Mouse (Mus musculus) neural tube, embryonic 13.5 days (tissue): ENCODE data around the gene Ano1. TPM values are rescaled to one million over a fixed set of nuclear protein-coding genes. Genes with fewer than 3 reads are reported as not detected.
A peak's percentile ranks its signal among the peaks of the same experiment; 100 is the strongest.

Experiments used
- ATAC-seq: fragments of 200-750 bp; cut with Nextera tagmentation; 2 replicates; pipeline ENCODE4 v1.8.0; 2017; ENCODE audit warnings: low read depth, mild to moderate bottlenecking, moderate TSS enrichment, moderate library complexity
- H3K27ac ChIP-seq: fragments of 300-500 bp; sonication (generic); replicated peaks from 2 replicates; pipeline ENCODE4 v1.5.1; 2015; ENCODE audit warnings: moderate library complexity, mild to moderate bottlenecking, inconsistent platforms
- H3K27me3 ChIP-seq: fragments of 300-500 bp; sonication (generic); 2 replicates; pipeline ENCODE4 v1.6.1; 2015; ENCODE audit warnings: mild to moderate bottlenecking, inconsistent platforms
- H3K36me3 ChIP-seq: fragments of 300-500 bp; sonication (generic); 2 replicates; pipeline ENCODE4 v1.6.1; 2015; ENCODE audit warnings: mild to moderate bottlenecking, inconsistent platforms
- H3K4me1 ChIP-seq: fragments of 300-500 bp; sonication (generic); replicated peaks from 2 replicates; pipeline ENCODE4 v1.6.1; 2015; ENCODE audit warnings: inconsistent platforms
- H3K4me2 ChIP-seq: fragments of 300-500 bp; sonication (generic); 2 replicates; pipeline ENCODE4 v1.6.1; 2015; ENCODE audit warnings: inconsistent platforms, mild to moderate bottlenecking, moderate library complexity
- H3K4me3 ChIP-seq: fragments of 300-500 bp; sonication (generic); 2 replicates; pipeline ENCODE4 v1.5.1; 2015; ENCODE audit warnings: mild to moderate bottlenecking, inconsistent platforms
- H3K9ac ChIP-seq: fragments of 300-500 bp; sonication (generic); 2 replicates; pipeline ENCODE4 v1.6.1; 2015; ENCODE audit warnings: moderate library complexity, mild to moderate bottlenecking, inconsistent platforms
- H3K9me3 ChIP-seq: fragments of 300-500 bp; sonication (generic); 2 replicates; pipeline ENCODE4 v1.6.1; 2016; ENCODE audit warnings: inconsistent platforms
- WGBS: fragments of 180-500 bp; shearing (Covaris S2); methylation state at CpG from one replicate; pipeline ENCODE4 v1.1.7; 2015; 5-methylcytosine and 5-hydroxymethylcytosine counted together
- polyA plus RNA-seq: library from polyadenylated mRNA; unstranded; fragments of >200 nt; fragmentation: Nextera tagmentation; extraction: Ambion mirVana; gene quantifications from 2 replicates; pipeline ENCODE4 v1.2.1, GENCODE M21; 2015

The Ano1 gene
- polyA plus RNA-seq, 1 experiment from 2014 or later, result 3.8 TPM

DNA sequence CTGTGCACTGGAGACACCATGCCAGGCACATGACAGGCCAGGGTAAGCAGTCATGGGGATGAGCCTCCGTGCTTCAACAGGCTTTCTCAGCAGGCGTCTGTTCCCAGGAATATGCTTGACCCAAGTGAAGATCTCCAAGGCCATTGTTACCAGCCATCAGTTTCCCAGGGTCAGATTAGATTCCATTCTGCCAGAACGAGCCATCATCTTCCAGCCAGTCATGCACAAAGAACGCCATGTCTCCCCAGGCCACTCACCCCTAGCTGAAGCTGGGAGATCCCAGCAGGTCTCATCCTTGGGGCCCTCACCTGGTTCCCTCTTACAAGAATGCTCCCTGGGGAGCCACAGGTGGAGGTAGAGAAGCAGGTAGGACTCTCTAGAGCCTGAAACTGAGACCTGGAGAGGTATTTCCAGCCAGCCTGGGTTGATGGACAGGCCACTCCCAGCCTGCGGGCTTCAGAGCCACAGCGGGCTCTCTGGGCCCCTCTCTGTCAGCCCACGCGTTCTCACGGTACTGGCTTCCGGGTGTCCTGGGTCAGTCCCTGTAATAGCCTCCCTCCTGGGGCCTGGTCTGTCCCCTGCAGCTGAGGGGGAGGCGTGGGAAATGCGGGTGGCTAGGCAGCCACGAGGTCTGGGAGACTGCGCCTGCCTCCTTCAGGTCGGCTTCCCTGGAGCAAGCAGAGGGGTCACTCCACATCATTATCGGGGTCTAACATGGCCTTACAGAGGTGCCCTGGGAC, 10.9 kb upstream of the Ano1 start:
- Histone ChIP-seq H3K27ac (no peak overlapping the region), H3K9me3 (no peaks in the 10 kb centered on the region), H3K36me3 (no peaks in the 10 kb centered on the region), H3K9ac (no peak overlapping the region), H3K4me2 (no peak overlapping the region), H3K4me1 (peaks cover 7% of the 10 kb centered on the region; the same call in 1 of the 2 replicates), H3K4me3 (no peak overlapping the region), H3K27me3 (no peaks in the 10 kb centered on the region)
- WGBS, result 64% methylated on average over 16 of the region's 16 CpGs
- no peak for ATAC-seq

DNA sequence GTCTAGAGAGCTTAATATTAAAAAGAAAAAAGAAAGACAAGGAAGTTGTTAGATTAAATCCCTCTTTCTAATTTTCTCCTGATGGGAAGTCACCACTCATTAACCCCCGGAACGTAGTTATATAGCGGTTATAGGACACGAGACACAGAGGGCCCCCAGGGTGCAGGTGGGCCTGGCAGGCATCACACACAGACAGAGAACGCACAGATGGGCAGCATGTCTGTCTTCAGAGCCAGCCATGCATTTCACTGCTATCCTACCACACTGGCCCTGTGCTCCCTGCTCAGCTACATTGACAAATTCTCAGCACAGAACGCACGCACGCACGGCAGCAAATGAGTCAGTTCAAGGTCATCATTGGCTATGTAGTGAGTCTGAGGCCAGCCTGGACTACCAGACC, 8.5 kb upstream of the Ano1 start:
- Histone ChIP-seq H3K27me3 (no peaks in the 10 kb centered on the region), H3K36me3 (no peaks in the 10 kb centered on the region), H3K4me1 (peaks cover 7% of the 10 kb centered on the region; the same call in 1 of the 2 replicates), H3K4me3 (no peak overlapping the region), H3K27ac (peak overlapping the region; percentile 52; the same call in 1 of the 2 replicates), H3K9me3 (no peaks in the 10 kb centered on the region), H3K4me2 (no peak overlapping the region), H3K9ac (no peak overlapping the region)
- ATAC-seq, result 0 out of 2 replicates have a peak, but pooled peaks have one; percentile 41
- WGBS, result 42% methylated on average over 9 of the region's 9 CpGs

DNA sequence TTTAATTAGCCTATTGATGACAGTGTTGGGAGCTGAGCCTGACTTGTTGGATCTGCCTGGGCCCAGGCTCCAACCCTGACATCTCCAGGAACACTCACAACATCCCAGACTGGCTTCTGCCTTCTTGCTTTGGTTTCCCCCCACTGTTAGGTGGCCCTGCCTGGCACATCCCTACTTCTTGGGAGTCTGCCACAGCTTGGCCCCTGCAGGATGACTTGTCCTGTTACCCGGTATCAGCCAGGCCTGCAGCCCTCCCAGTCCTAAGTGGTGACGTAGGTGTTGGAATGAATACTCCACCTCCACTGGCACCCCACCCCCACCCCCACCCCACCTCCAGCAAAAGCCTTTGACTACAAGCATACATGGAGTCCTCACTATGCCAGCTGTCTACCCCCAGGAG, 7.7 kb upstream of the Ano1 start:
- Histone ChIP-seq H3K9me3 (no peaks in the 10 kb centered on the region), H3K4me1 (peaks cover 2% of the 10 kb centered on the region; the same call in 1 of the 2 replicates), H3K9ac (no peak overlapping the region), H3K27me3 (no peaks in the 10 kb centered on the region), H3K36me3 (no peaks in the 10 kb centered on the region), H3K4me3 (no peak overlapping the region), H3K4me2 (no peak overlapping the region), H3K27ac (peak overlapping the region; percentile 52; the same call in 1 of the 2 replicates)
- peak; percentile 12; the same call in 1 of the 2 replicates for ATAC-seq
- 82% methylated on average over 2 of the region's 2 CpGs for WGBS

DNA sequence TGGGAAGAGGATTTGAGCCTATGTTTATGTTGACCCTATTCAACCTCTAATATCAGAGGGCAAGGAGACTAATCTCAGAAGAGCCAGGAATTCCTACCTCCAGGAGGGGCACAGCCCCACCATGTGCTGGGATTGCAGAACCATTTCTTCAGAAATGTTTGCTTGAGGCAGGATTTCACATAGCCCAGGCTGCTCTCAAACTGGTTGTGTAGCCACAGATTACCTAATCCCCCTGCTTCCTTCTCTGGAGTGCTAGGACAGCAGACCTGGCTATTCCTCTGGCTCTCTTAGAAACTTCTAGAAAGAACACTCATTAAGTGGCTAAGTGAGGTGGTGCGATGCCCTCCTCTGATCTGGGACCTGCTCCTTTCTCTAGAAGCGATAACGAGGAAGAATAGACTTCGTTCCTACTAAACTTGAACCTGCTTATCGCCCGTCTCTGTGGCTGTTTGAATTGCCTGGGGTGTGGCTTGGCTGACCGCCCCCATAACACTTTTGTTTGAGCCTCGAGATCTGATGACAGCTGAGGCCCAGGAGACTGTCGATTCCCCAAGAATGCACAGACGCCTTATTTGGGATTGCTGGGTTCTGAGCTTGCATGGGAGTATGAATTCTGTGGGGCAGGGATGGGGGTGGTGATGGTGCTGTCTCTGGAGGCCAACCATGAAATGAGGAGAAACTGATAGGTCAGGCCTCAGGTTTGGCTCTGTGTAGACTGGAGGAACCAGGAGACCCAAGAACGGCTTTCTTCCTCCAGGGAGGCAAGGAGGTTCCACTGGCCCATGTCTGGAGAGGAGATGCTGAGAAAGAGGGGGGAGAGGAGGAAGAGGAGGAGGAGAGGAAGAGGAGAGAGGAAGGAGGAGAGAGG, 4.0 kb upstream of the Ano1 start:
- H3K9ac ChIP-seq, result no peak overlapping the region
- ATAC-seq, result no peak
- H3K4me3 ChIP-seq, result no peak overlapping the region
- no peaks in the 10 kb centered on the region for H3K27me3 ChIP-seq
- no peak overlapping the region for H3K27ac ChIP-seq
- no peaks in the 10 kb centered on the region for H3K36me3 ChIP-seq
- H3K4me2 ChIP-seq, result no peak overlapping the region
- H3K9me3 ChIP-seq, result no peaks in the 10 kb centered on the region
- 88% methylated on average over 11 of the region's 11 CpGs for WGBS
- no peaks in the 10 kb centered on the region; the same call in 1 of the 2 replicates for H3K4me1 ChIP-seq

DNA sequence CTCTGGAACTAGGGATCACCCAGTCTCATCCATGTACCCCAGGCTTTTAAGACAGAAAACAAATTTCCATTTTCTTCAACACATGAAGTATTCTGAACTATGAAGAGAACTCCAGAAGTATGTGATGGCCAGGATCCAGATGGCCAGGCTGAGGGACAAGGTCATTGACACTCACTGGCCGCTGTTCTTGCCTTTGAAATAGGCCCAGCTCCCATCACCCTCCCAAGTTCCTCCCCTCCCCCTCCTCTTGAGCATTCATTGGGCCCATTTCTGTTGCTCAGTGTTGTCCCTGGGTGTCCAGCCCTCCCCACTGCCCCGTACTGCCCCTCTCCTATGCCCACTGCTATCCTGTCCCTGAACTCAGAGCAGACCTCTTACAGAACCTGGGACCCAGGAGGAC, 2.9 kb upstream of the Ano1 start:
- H3K27ac ChIP-seq, result no peak overlapping the region
- H3K27me3 ChIP-seq, result no peaks in the 10 kb centered on the region
- no peak for ATAC-seq
- H3K9ac ChIP-seq, result no peak overlapping the region
- H3K36me3 ChIP-seq, result no peaks in the 10 kb centered on the region
- 74% methylated on average over 2 of the region's 2 CpGs for WGBS
- H3K4me2 ChIP-seq, result no peak overlapping the region
- no peak overlapping the region for H3K4me3 ChIP-seq
- H3K9me3 ChIP-seq, result no peaks in the 10 kb centered on the region
- no peaks in the 10 kb centered on the region; the same call in 1 of the 2 replicates for H3K4me1 ChIP-seq

DNA sequence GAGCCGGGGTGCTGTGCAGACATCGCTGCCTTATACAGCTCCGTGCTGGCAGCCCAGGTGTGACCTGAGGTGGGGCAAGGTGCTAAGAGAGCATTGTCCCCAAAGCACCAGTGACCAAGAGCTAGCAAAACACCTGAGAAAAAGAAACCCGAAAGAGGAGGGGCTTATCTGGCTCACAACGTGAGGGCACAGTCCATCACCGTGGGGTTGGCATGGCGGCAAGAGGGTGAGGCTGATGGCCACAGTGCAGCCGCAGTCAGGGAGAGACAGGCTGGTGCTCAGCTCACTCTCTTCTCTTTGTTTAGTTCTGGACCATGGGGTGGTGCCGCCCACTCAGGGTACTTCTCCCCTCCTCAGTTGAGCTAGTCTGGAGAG, 1.9 kb upstream of the Ano1 start:
- WGBS, result 85% methylated on average over 9 of the region's 9 CpGs
- Histone ChIP-seq H3K4me1 (no peaks in the 10 kb centered on the region), H3K9ac (no peak overlapping the region), H3K36me3 (no peaks in the 10 kb centered on the region), H3K27ac (no peak overlapping the region), H3K4me3 (no peak overlapping the region), H3K27me3 (no peaks in the 10 kb centered on the region), H3K9me3 (no peaks in the 10 kb centered on the region), H3K4me2 (no peak overlapping the region)
- no peak for ATAC-seq

DNA sequence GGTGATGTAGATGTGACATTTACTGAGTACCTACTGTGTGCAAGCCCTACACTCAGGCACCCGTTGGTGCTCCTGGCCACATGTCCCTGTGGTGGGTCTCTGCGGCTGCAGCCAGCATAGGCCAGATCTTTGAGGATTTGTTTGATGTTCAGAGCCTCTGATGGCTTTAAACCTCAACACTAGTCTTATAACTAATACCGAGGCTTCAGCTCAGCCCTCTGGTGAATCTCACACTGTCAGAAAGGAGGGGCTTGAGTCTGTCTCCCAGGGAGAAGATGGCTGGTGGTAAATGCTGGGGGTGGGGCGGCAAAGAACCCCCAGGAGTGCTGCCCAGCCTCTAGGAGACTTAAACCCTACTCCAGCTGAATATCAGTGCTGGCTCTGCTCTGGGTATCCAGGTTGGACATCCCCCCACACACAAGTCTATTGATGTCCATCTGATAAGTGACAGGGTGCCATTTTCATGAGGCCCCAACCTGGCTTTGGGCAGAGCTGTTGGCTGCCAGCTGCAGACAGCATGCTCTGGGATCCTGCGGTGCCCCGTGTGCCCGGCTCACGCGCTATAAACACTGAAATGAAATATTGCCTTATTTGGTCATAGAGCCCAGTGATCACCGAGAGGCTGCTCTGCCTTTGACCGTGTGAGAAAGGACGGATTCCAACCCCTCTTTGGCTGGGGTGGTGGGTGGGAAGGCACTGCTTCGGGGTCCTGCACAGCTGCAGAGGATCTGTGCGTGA, 1.3 kb upstream of the Ano1 start:
- H3K36me3 ChIP-seq, result no peaks in the 10 kb centered on the region
- H3K4me1 ChIP-seq, result no peaks in the 10 kb centered on the region
- no peaks in the 10 kb centered on the region for H3K9me3 ChIP-seq
- no peak overlapping the region for H3K4me3 ChIP-seq
- no peak overlapping the region for H3K9ac ChIP-seq
- H3K27me3 ChIP-seq, result no peaks in the 10 kb centered on the region
- no peak for ATAC-seq
- no peak overlapping the region for H3K27ac ChIP-seq
- 60% methylated on average over 14 of the region's 14 CpGs for WGBS
- H3K4me2 ChIP-seq, result no peak overlapping the region

DNA sequence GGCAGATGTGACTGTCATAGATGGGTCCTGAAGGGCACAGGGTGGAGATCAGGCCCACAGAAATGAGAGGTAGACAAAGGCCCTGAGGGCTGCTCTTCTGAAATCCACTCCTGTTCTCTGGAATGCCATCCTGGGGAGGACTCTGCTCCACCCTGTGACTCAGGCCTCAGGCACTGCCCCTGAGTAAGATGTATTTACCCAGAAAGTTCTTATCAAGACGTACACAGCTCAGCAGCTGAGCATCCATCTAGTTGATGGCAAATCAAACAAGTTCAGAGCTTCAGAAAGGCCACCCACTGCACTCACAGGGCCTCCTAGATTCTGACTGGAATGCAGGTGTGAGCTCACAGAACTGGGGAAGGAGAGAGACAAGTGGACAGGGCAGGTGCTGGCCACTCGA, 4.0 kb downstream of the Ano1 start:
- Histone ChIP-seq H3K27ac (no peak overlapping the region), H3K36me3 (no peaks in the 10 kb centered on the region), H3K4me3 (no peak overlapping the region), H3K4me1 (no peaks in the 10 kb centered on the region), H3K9me3 (no peaks in the 10 kb centered on the region), H3K27me3 (peaks cover 5% of the 10 kb centered on the region; the same call in 1 of the 2 replicates), H3K4me2 (no peak overlapping the region), H3K9ac (no peak overlapping the region)
- WGBS, result 66% methylated on average over 2 of the region's 2 CpGs
- no peak for ATAC-seq

DNA sequence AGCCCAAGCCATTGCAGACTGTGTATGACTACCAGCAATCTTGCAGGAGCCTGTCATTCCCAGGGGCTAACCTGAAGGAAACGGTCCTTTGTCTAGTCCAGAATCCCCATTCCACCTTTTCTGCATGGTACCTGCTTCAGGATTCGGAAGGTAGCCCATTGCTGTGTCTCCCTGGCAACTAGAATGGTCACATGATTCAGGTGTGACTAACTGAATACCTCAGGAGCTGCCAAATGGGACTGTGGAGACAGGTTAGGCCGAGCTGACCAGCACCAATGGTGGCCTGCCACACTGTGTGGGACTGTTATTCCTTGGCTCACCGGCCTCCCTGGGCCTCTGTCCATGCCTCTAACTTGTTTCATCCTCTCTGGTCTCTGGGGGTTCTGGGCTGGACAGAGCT, 5.3 kb downstream of the Ano1 start:
- peaks cover 5% of the 10 kb centered on the region; the same call in 1 of the 2 replicates for H3K27me3 ChIP-seq
- H3K9ac ChIP-seq, result no peak overlapping the region
- no peak overlapping the region for H3K4me2 ChIP-seq
- H3K27ac ChIP-seq, result no peak overlapping the region
- 91% methylated on average over 4 of the region's 4 CpGs for WGBS
- H3K4me3 ChIP-seq, result no peak overlapping the region
- no peak for ATAC-seq
- no peaks in the 10 kb centered on the region for H3K36me3 ChIP-seq
- H3K4me1 ChIP-seq, result no peaks in the 10 kb centered on the region
- H3K9me3 ChIP-seq, result no peaks in the 10 kb centered on the region

DNA sequence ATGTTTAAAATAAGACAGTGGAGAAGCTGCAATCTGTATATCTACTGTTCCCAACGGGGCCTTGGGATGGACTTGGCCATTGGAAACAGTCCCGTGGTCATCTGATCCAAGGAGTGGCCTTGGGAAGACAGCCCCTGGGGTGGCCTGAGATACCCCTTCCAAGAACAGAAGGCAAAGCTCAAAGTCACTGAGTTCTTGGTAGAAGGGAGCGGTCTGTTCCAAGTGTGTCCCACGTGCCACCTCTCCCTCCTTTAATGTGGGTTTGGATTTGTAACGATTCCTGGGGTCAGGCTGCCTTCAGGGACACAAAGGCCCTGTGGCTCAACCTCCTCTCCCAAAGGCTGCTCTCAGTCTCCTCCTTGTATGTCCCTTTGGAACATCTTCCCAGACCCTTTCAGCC, 7.9 kb downstream of the Ano1 start:
- no peak for ATAC-seq
- peaks cover 9% of the 10 kb centered on the region for H3K27me3 ChIP-seq
- no peaks in the 10 kb centered on the region for H3K9me3 ChIP-seq
- H3K36me3 ChIP-seq, result no peaks in the 10 kb centered on the region
- 82% methylated on average over 5 of the region's 5 CpGs for WGBS
- H3K4me1 ChIP-seq, result no peaks in the 10 kb centered on the region
- H3K9ac ChIP-seq, result no peak overlapping the region
- H3K4me2 ChIP-seq, result no peak overlapping the region
- H3K4me3 ChIP-seq, result no peak overlapping the region
- no peak overlapping the region for H3K27ac ChIP-seq

DNA sequence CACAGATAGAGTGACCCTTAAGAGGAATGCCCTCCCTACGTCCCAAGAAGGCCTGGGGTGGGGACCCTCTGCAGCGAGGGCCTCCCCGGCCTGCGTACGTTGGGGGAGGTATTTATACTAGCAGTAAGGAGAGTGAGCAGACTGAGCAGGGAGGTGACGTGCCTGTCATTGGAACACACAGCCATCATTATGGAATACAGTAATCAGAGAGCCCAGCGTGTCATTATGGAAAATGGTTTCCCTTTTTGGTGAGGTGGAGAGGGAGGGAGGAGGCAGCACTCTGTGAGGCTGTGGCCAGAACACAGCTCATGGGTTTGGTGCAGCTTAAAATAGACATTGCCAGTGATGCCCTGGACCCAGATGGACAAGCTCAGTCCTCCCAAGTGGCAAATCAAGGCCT, 11.1 kb downstream of the Ano1 start:
- Histone ChIP-seq H3K9me3 (no peaks in the 10 kb centered on the region), H3K4me3 (no peak overlapping the region), H3K27ac (no peak overlapping the region), H3K36me3 (no peaks in the 10 kb centered on the region), H3K4me1 (peaks cover 13% of the 10 kb centered on the region), H3K4me2 (no peak overlapping the region), H3K27me3 (peaks cover 39% of the 10 kb centered on the region), H3K9ac (no peak overlapping the region)
- 73% methylated on average over 7 of the region's 7 CpGs for WGBS
- no peak for ATAC-seq

DNA sequence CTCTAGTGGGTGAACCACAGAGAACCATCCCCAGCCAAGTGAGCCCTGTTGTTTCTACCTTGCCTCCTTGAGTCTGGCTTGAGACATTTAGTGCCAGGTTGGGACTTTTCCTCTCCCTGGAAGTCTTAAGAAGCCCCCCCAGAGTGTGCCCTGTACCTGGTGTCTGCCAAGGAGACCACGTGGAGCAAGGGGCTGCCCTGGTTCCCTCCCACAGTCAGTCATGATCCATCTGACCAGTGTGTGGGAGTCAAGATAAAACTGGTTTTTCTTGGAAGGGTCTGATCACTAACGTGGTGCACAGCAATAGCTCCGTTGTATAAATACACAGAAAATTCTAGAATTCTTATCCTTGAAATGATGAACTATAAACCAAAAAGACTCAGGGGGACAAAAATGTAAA, 12.0 kb downstream of the Ano1 start:
- H3K27me3 ChIP-seq, result peaks cover 39% of the 10 kb centered on the region
- no peaks in the 10 kb centered on the region for H3K9me3 ChIP-seq
- 62% methylated on average over 3 of the region's 3 CpGs for WGBS
- H3K4me2 ChIP-seq, result no peak overlapping the region
- no peak overlapping the region for H3K27ac ChIP-seq
- no peak overlapping the region for H3K4me3 ChIP-seq
- no peak overlapping the region for H3K9ac ChIP-seq
- peaks cover 13% of the 10 kb centered on the region for H3K4me1 ChIP-seq
- no peak for ATAC-seq
- no peaks in the 10 kb centered on the region for H3K36me3 ChIP-seq
